Comparison of ENCODE assay signal across 25 mouse cellular contexts in genomic region chr13:100755329-100755728, GRCm38 (mm10). TPM values are rescaled to one million over a fixed set of nuclear protein-coding genes. Genes with fewer than 3 reads are reported as not detected.
DNase-seq lines count a peak whose midpoint lies in the region; ATAC-seq and TF ChIP-seq lines count a peak whose summit lies in the region.
"Had no signal": no experiment of that assay in that cellular context is flagged by ENCODE, and none has a peak within 500 bp of the region (broad histone marks: within the 10 kb centered on the region; RNA-seq: fewer than 3 reads in every experiment).

No protein-coding gene starts in this region.

- H3K9ac ChIP-seq in liver, adult 2 months (ENCODE audit: low read depth, low read length) = no peak overlapping the region
- H3K9ac ChIP-seq in liver, embryonic 11.5 days (ENCODE audit: low read depth, low read length) = no peak overlapping the region
- H3K9ac ChIP-seq: forebrain, postnatal 0 days; heart, embryonic 13.5 days; intestine, embryonic 15.5 days; limb, embryonic 12.5 days; liver, embryonic 14.5 days; stomach, embryonic 15.5 days had no signal

- H3K4me1 ChIP-seq in liver, adult 2 months (ENCODE audit: control insufficient read depth, insufficient read depth, low read length) = no peaks in the 10 kb centered on the region
- H3K4me1 ChIP-seq in liver, embryonic 11.5 days (replicated peaks; ENCODE audit: control insufficient read depth, insufficient read depth, low read length) = peaks cover 26% of the 10 kb centered on the region
- no peaks in the 10 kb centered on the region for H3K4me1 ChIP-seq in embryonic facial prominence, embryonic 10.5 days
- H3K4me1 ChIP-seq: heart, embryonic 13.5 days; intestine, embryonic 15.5 days; limb, embryonic 12.5 days; stomach, embryonic 15.5 days had no signal

- no peak overlapping the region for H3K4me3 ChIP-seq in liver, adult 2 months (ENCODE audit: insufficient read depth, low read depth, low read length)
- H3K4me3 ChIP-seq in liver, embryonic 11.5 days (ENCODE audit: low read depth, low read length) = no peak overlapping the region
- H3K4me3 ChIP-seq in embryonic facial prominence, embryonic 10.5 days = no peak overlapping the region
- H3K4me3 ChIP-seq: heart, embryonic 13.5 days; intestine, embryonic 15.5 days; layer of hippocampus, adult 2 months; limb, embryonic 12.5 days; stomach, embryonic 15.5 days had no signal

- no peaks in the 10 kb centered on the region for H3K27me3 ChIP-seq in liver, adult 2 months (ENCODE audit: control insufficient read depth, insufficient read depth, low read length)
- H3K27me3 ChIP-seq in liver, embryonic 11.5 days (replicated peaks; ENCODE audit: control insufficient read depth, insufficient read depth, low read length) = no peaks in the 10 kb centered on the region
- no peaks in the 10 kb centered on the region for H3K27me3 ChIP-seq in embryonic facial prominence, embryonic 10.5 days (replicated peaks; ENCODE audit: low read depth, poor library complexity, severe bottlenecking)
- H3K27me3 ChIP-seq: heart, embryonic 13.5 days; intestine, embryonic 15.5 days; limb, embryonic 12.5 days; stomach, embryonic 15.5 days had no signal

- H3K9me3 ChIP-seq in liver, embryonic 11.5 days (ENCODE audit: control insufficient read depth, low read length) = no peaks in the 10 kb centered on the region
- no peaks in the 10 kb centered on the region for H3K9me3 ChIP-seq in embryonic facial prominence, embryonic 10.5 days
- H3K9me3 ChIP-seq: heart, embryonic 13.5 days; intestine, embryonic 15.5 days; limb, embryonic 12.5 days; stomach, embryonic 15.5 days had no signal

- peak; percentile 8 for DNase-seq in liver, adult 2 months (ENCODE audit: extremely low read depth, low read depth, low spot score)
- DNase-seq in liver, embryonic 11.5 days (ENCODE audit: low spot score) = no peak
- peak; percentile 17 for DNase-seq in heart, postnatal 4 days
- peak; percentile 14 to 36 for DNase-seq in lung, postnatal 4 days
- DNase-seq in embryonic facial prominence, embryonic 10.5 days (ENCODE audit: low spot score) = no peak
- no peak for DNase-seq in kidney, postnatal 14 days
- DNase-seq: adrenal gland, adult 8-10 months; cerebellum, adult 8-10 months; forebrain, postnatal 0 days; gastrocnemius, postnatal 25 days; kidney, adult 8-10 months; kidney, postnatal 10 days; thymus, adult 2 months; thymus, postnatal 4 days had no signal

- 59% methylated on average over 2 of the region's 2 CpGs for WGBS in liver, adult 2 months
- 69% methylated on average over 2 of the region's 2 CpGs for WGBS in liver, embryonic 11.5 days
- 91% methylated on average over 2 of the region's 2 CpGs for WGBS in embryonic facial prominence, embryonic 10.5 days

- H3K79me2 ChIP-seq in liver, adult 2 months (ENCODE audit: control insufficient read depth, insufficient read depth, low read length) = no peaks in the 10 kb centered on the region

- H3K27ac ChIP-seq in liver, adult 2 months (replicated peaks; ENCODE audit: insufficient read depth, low read depth, low read length) = no peak overlapping the region
- H3K27ac ChIP-seq in liver, embryonic 11.5 days (ENCODE audit: low read depth, low read length) = no peak overlapping the region
- no peak overlapping the region for H3K27ac ChIP-seq in embryonic facial prominence, embryonic 10.5 days (replicated peaks)
- H3K27ac ChIP-seq: heart, embryonic 13.5 days; intestine, embryonic 15.5 days; layer of hippocampus, adult 2 months; limb, embryonic 12.5 days; liver, embryonic 14.5 days; macrophage; stomach, embryonic 15.5 days had no signal

- ATAC-seq in liver, embryonic 11.5 days (replicated peaks; ENCODE audit: low FRiP score) = no peak
- peak; percentile 74 for ATAC-seq in erythroblast, adult 5-6 weeks (replicated peaks; ENCODE audit: low FRiP score, poor library complexity, severe bottlenecking)
- ATAC-seq: activated CD4-positive, CD25-positive, alpha-beta regulatory T cell, adult 4 months; forebrain, postnatal 0 days; hindbrain, embryonic 16.5 days; intestine, embryonic 15.5 days had no signal

- no peak overlapping the region for H3K4me2 ChIP-seq in liver, embryonic 11.5 days
- H3K4me2 ChIP-seq: heart, embryonic 13.5 days; intestine, embryonic 15.5 days; limb, embryonic 12.5 days; midbrain, embryonic 11.5 days; stomach, embryonic 15.5 days had no signal

- no peak for TF ChIP-seq POLR2A in liver, adult 2 months (IDR thresholded peaks at IDR 0.05; ENCODE audit: extremely low read depth, insufficient read depth, low read length)

- H3K36me3 ChIP-seq in liver, adult 2 months (ENCODE audit: control insufficient read depth, insufficient read depth, low read length) = no peaks in the 10 kb centered on the region
- H3K36me3 ChIP-seq in liver, embryonic 11.5 days (ENCODE audit: control insufficient read depth, insufficient read depth, low read length) = peaks cover 9% of the 10 kb centered on the region
- peaks cover 15% of the 10 kb centered on the region for H3K36me3 ChIP-seq in embryonic facial prominence, embryonic 10.5 days (replicated peaks)

- no peak for TF ChIP-seq CTCF in liver, adult 2 months (IDR thresholded peaks at IDR 0.05; ENCODE audit: low read depth, low read length)

RNA-seq across cellular contexts. Expression of gene Mrps36, which starts 10.9 kb away (rescaled TPM):
- 30.4 and 30.7 TPM in 2 replicates for total RNA-seq in liver, adult 2 months (2014; rRNA removed)
- 14.7 and 27.1 TPM in 2 replicates for polyA plus RNA-seq in liver, adult 2 months (2012; rRNA removed)
- polyA plus RNA-seq in liver, embryonic 11.5 days (2014; fragmentation: Nextera tagmentation; extraction: Ambion mirVana) = 238 and 241 TPM in 2 replicates
- total RNA-seq in erythroblast, adult 5-6 weeks (2015; ENCODE audit: low replicate concordance) = 13.0 and 19.8 TPM in 2 replicates
- total RNA-seq in erythroblast, adult 5-6 weeks (2017; ENCODE audit: low replicate concordance) = 13.2 and 22.6 TPM in 2 replicates
- 100 to 1,000 TPM; 140 to 151 TPM for total RNA-seq in heart, postnatal 4 days (2021)
- 124 and 129 TPM in 2 replicates for polyA plus RNA-seq in embryonic facial prominence, embryonic 10.5 days (2016; fragmentation: Nextera tagmentation; extraction: Ambion mirVana)

RNA-seq across cellular contexts. Expression of gene Cenph, which starts 20.4 kb away (rescaled TPM):
- total RNA-seq in liver, adult 2 months (2014; rRNA removed) = 0.34 TPM in 1 of 2 replicates, not detected in the other
- 0.17 TPM in 1 of 2 replicates, not detected in the other for polyA plus RNA-seq in liver, adult 2 months (2012; rRNA removed)
- 73.0 and 77.5 TPM in 2 replicates for polyA plus RNA-seq in liver, embryonic 11.5 days (2014; fragmentation: Nextera tagmentation; extraction: Ambion mirVana)
- 29.9 and 45.5 TPM in 2 replicates for total RNA-seq in erythroblast, adult 5-6 weeks (2015; ENCODE audit: low replicate concordance)
- 19.2 and 24.7 TPM in 2 replicates for total RNA-seq in erythroblast, adult 5-6 weeks (2017; ENCODE audit: low replicate concordance)
- 1 to 10 TPM; 8.7 to 9.3 TPM for total RNA-seq in heart, postnatal 4 days (2021)
- 65.7 and 68.2 TPM in 2 replicates for polyA plus RNA-seq in embryonic facial prominence, embryonic 10.5 days (2016; fragmentation: Nextera tagmentation; extraction: Ambion mirVana)
- total RNA-seq: gastrocnemius, postnatal 25 days had no signal

RNA-seq across cellular contexts. Expression of gene Cdk7, which starts 24.6 kb away (rescaled TPM):
- 13.1 and 15.1 TPM in 2 replicates for total RNA-seq in liver, adult 2 months (2014; rRNA removed)
- polyA plus RNA-seq in liver, adult 2 months (2012; rRNA removed) = 7.0 and 8.5 TPM in 2 replicates
- 92.0 and 97.2 TPM in 2 replicates for polyA plus RNA-seq in liver, embryonic 11.5 days (2014; fragmentation: Nextera tagmentation; extraction: Ambion mirVana)
- 5.0 and 16.1 TPM in 2 replicates for total RNA-seq in erythroblast, adult 5-6 weeks (2015; ENCODE audit: low replicate concordance)
- 12.5 and 13.5 TPM in 2 replicates for total RNA-seq in erythroblast, adult 5-6 weeks (2017; ENCODE audit: low replicate concordance)
- 10 to 100 TPM; 38.0 to 39.1 TPM for total RNA-seq in heart, postnatal 4 days (2021)
- 114 and 119 TPM in 2 replicates for polyA plus RNA-seq in embryonic facial prominence, embryonic 10.5 days (2016; fragmentation: Nextera tagmentation; extraction: Ambion mirVana)

RNA-seq across cellular contexts. Expression of gene Ccnb1, which starts 31.0 kb away (rescaled TPM):
- total RNA-seq in liver, adult 2 months (2014; rRNA removed) = 0.37 and 2.2 TPM in 2 replicates
- polyA plus RNA-seq in liver, adult 2 months (2012; rRNA removed) = 0.16 and 0.26 TPM in 2 replicates
- polyA plus RNA-seq in liver, embryonic 11.5 days (2014; fragmentation: Nextera tagmentation; extraction: Ambion mirVana) = 343 and 384 TPM in 2 replicates
- total RNA-seq in erythroblast, adult 5-6 weeks (2015; ENCODE audit: low replicate concordance) = 64.0 and 69.2 TPM in 2 replicates
- 97.6 and 133 TPM in 2 replicates for total RNA-seq in erythroblast, adult 5-6 weeks (2017; ENCODE audit: low replicate concordance)
- 10 to 100 TPM; 77.4 to 91.6 TPM for total RNA-seq in heart, postnatal 4 days (2021)
- polyA plus RNA-seq in embryonic facial prominence, embryonic 10.5 days (2016; fragmentation: Nextera tagmentation; extraction: Ambion mirVana) = 411 and 420 TPM in 2 replicates

Comparison
In these comparisons a context has a peak if more than half of its experiments do, and no peak if none do; other contexts are left out.
1. DNase-seq: peak in liver, adult 2 months (single experiment), heart, postnatal 4 days (single experiment) and lung, postnatal 4 days (2 of 2); none in liver, embryonic 11.5 days (single experiment), embryonic facial prominence, embryonic 10.5 days (single experiment) and kidney, postnatal 14 days (single experiment).